Mouse (Mus musculus) limb, embryonic 15.5 days (tissue): ENCODE results near the gene Vwa8. TPM values are rescaled to one million over a fixed set of nuclear protein-coding genes. Genes with fewer than 3 reads are reported as not detected.
"Not testable (repeated sequence)": the region's sequence is repeated elsewhere in the genome, so short reads cannot be mapped to it uniquely, and the experiment has no call there.

Source experiments
- ATAC-seq: fragments of 200-750 bp; cut with Nextera tagmentation; 2 replicates; pipeline ENCODE4 v1.8.0; 2017; ENCODE audit warnings: low read depth, moderate TSS enrichment; ENCODE audit not compliant: insufficient number of reproducible peaks, low FRiP score, low TSS enrichment
- H3K27ac ChIP-seq: fragments of 300-500 bp; sonication (generic); 2 replicates; pipeline ENCODE4 v1.5.1; 2015; ENCODE audit warnings: moderate library complexity, mild to moderate bottlenecking, inconsistent platforms
- H3K27me3 ChIP-seq: fragments of 300-500 bp; sonication (generic); 2 replicates; pipeline ENCODE4 v1.6.1; 2015; ENCODE audit warnings: inconsistent platforms
- H3K36me3 ChIP-seq: fragments of 300-500 bp; sonication (generic); 2 replicates; pipeline ENCODE4 v1.6.1; 2015; ENCODE audit warnings: inconsistent platforms
- H3K4me1 ChIP-seq: fragments of 300-500 bp; sonication (generic); 2 replicates; pipeline ENCODE4 v1.6.1; 2015; ENCODE audit warnings: inconsistent platforms
- H3K4me2 ChIP-seq: fragments of 300-500 bp; sonication (generic); 2 replicates; pipeline ENCODE4 v1.6.1; 2015; ENCODE audit warnings: mild to moderate bottlenecking, inconsistent platforms
- H3K4me3 ChIP-seq: fragments of 300-500 bp; sonication (generic); 2 replicates; pipeline ENCODE4 v1.5.1; 2015; ENCODE audit warnings: mild to moderate bottlenecking, inconsistent platforms
- H3K9ac ChIP-seq: fragments of 300-500 bp; sonication (generic); 2 replicates; pipeline ENCODE4 v1.6.1; 2015; ENCODE audit warnings: inconsistent platforms
- H3K9me3 ChIP-seq: fragments of 300-500 bp; sonication (generic); 2 replicates; pipeline ENCODE4 v1.6.1; 2016; ENCODE audit warnings: inconsistent platforms
- WGBS: fragments of 180-500 bp; shearing (Covaris S2); methylation state at CpG from one replicate; pipeline ENCODE4 v1.1.7; 2015; 5-methylcytosine and 5-hydroxymethylcytosine counted together
- polyA plus RNA-seq: library from polyadenylated mRNA; unstranded; fragments of >200 nt; fragmentation: Nextera tagmentation; extraction: Ambion mirVana; gene quantifications from 2 replicates; pipeline ENCODE4 v1.2.1, GENCODE M21; 2015

Gene Vwa8
- polyA plus RNA-seq, 1 experiment from 2014 or later = 8.9 TPM

DNA sequence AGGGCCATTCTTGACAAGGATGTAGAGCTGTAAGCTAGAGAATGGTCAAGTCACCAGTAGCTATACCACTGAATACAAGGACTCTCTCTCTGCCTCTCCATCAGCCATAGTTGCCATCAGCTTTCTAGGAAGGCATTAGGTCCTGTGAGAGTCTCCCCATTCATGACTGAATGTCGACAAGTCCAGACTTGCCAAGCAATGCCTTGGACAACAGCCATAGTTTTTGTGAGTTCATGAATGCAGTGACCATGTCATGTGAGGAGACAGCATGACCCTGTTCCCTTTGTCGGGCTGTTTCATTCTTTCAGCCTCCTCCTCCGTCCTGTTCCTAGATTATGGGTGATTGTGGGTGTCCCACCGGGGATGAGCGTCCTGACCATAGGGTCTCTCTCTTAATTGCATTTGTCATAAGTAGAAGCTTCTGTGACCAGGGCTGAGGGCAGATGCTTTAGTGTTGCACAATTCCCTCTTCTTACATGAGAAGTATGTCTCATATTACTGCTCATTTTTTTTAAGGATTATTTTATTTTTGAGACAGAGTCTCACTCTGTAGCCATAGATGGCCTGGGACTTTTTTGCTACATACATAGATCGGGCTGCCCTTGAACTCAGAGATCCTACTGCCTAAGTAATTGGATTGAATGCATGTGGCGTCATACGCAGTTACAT, 37.8 kb downstream of the Vwa8 start:
- H3K36me3 ChIP-seq = no peaks in the 10 kb centered on the region
- no peaks in the 10 kb centered on the region for H3K4me1 ChIP-seq
- no peak overlapping the region for H3K27ac ChIP-seq
- no peaks in the 10 kb centered on the region for H3K27me3 ChIP-seq
- no peaks in the 10 kb centered on the region for H3K9me3 ChIP-seq
- 86% methylated on average over 8 of the region's 8 CpGs for WGBS
- no peak overlapping the region for H3K4me3 ChIP-seq
- no peak overlapping the region for H3K4me2 ChIP-seq
- no peak overlapping the region for H3K9ac ChIP-seq
- no peak for ATAC-seq

GRCm38 (mm10) chr14:78887494-78887893, 38.6 kb downstream of the Vwa8 start:
- not testable (repeated sequence) for H3K4me3 ChIP-seq, H3K36me3 ChIP-seq, H3K4me2 ChIP-seq, H3K27ac ChIP-seq, ATAC-seq, H3K4me1 ChIP-seq, H3K9me3 ChIP-seq, H3K9ac ChIP-seq, H3K27me3 ChIP-seq
- 97% methylated on average over 18 of the region's 18 CpGs for WGBS

- H3K4me2 ChIP-seq = no peak overlapping the region
- H3K9me3 ChIP-seq = no peaks in the 10 kb centered on the region
- H3K36me3 ChIP-seq = no peaks in the 10 kb centered on the region
- 85% methylated on average over 1 of the region's 1 CpGs for WGBS
- no peaks in the 10 kb centered on the region for H3K27me3 ChIP-seq
- H3K4me1 ChIP-seq = peaks cover 6% of the 10 kb centered on the region; the same call in 1 of the 2 replicates
- ATAC-seq = no peak
- H3K27ac ChIP-seq = no peak overlapping the region
- no peak overlapping the region for H3K4me3 ChIP-seq
- no peak overlapping the region for H3K9ac ChIP-seq
These were observed 46.6 kb downstream of the Vwa8 start for GRCm38 (mm10) chr14:78895496-78895895.

DNA sequence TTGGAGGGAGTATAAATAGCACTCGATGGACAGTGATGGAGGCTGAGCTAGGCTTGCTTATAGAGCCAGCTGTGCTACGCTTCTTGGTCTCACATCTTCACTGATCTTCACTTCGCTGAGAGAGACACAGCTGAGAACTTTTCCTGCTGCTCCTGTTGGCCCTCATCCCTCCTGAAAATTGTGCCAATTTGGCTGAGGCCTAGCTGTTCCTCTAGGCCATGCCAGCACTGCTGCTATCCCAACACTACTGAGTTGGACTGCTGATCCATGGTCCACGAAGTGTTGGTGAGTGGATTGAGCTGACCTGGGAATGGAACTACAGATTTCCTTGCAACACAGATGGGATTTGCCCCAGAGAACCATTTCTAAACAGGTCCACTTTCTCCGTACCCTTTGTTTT, 47.4 kb downstream of the Vwa8 start:
- H3K36me3 ChIP-seq = no peaks in the 10 kb centered on the region
- H3K9ac ChIP-seq = no peak overlapping the region
- H3K27me3 ChIP-seq = no peaks in the 10 kb centered on the region
- H3K9me3 ChIP-seq = no peaks in the 10 kb centered on the region
- WGBS = 76% methylated on average over 5 of the region's 5 CpGs
- H3K27ac ChIP-seq = 0 out of 2 replicates have a peak overlapping the region, but pooled peaks have one; percentile 11
- no peak overlapping the region for H3K4me3 ChIP-seq
- ATAC-seq = no peak
- H3K4me1 ChIP-seq = peaks cover 12% of the 10 kb centered on the region
- no peak overlapping the region for H3K4me2 ChIP-seq

DNA sequence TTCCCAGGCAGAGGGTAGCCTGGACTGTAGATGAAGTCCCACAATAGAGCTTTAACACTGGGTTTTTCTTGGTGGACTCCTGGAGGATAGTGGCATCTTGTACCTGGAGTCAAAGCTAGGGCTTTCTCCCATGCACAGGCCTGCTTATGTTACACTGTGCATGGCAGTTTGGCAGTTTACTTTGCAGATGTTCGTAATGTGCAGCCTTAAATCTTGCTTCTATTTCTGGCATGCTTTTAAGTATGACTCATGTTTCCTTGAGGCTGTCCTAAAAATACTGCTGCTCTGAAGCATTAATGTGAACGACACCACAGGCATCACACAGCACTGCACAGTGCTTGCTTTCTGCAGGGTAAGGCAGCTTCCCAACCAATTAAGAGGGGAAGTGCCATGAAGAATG, 51.9 kb downstream of the Vwa8 start:
- Histone ChIP-seq H3K9me3 (no peaks in the 10 kb centered on the region), H3K36me3 (no peaks in the 10 kb centered on the region), H3K4me3 (no peak overlapping the region), H3K4me2 (no peak overlapping the region), H3K9ac (no peak overlapping the region), H3K27me3 (no peaks in the 10 kb centered on the region), H3K27ac (peak overlapping the region; percentile 69), H3K4me1 (peaks cover 14% of the 10 kb centered on the region)
- peak; percentile 90 for ATAC-seq
- WGBS = 0% methylated on average over 2 of the region's 2 CpGs

DNA sequence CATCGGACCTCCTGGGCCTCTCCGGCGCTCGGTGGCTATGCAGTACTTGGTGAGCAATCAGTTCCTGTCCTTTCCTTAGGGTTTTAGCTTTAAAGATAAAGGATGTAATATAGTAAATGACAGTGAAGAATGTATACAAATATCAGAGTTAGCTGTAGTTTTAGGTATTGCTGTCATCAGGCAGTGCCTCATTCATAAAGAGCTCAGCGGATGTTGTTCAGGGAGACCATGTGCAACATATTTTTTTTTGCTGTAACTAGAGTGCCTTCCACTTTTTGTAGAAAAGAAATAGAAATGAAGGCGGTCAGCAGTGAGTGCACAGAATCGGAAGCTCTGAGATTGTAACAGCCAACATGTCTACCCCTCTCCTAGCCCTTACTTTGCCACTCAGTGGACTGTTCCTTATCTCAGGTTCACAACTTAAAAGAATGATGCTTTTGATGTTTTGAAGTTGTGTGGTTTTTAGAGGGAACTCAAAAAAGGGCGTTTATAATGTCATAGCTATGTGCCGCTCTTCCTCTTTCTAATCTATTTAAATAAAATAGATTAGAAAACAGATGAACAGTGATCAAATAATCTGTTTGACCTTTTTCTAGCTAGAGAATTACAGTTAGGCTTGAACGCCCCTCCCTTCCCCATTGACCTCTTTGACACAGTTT, 59.5 kb downstream of the Vwa8 start:
- Histone ChIP-seq H3K4me2 (no peak overlapping the region), H3K27ac (no peak overlapping the region), H3K36me3 (no peaks in the 10 kb centered on the region), H3K27me3 (no peaks in the 10 kb centered on the region), H3K4me3 (no peak overlapping the region), H3K9me3 (no peaks in the 10 kb centered on the region), H3K9ac (no peak overlapping the region), H3K4me1 (no peaks in the 10 kb centered on the region)
- ATAC-seq = no peak
- WGBS = 93% methylated on average over 10 of the region's 10 CpGs

DNA sequence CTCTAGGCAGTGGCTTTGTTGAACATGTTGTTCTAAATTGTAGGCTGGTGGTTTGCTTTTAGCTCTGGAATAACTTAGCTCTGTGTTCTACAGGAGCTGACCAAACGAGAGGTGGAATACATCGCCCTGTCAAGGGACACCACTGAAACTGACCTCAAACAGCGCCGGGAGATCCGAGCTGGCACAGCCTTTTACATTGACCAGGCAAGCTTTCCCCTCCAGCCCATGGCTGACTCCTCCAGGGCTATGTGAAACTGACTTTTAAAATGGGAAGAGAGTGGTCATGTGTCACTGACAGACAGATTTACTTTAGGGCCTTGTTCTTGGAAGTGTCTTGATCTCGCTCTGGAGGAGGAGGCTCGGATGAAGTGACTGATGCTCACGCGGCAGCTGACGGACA, 63.2 kb downstream of the Vwa8 start:
- Histone ChIP-seq H3K4me3 (no peak overlapping the region), H3K9ac (no peak overlapping the region), H3K27me3 (no peaks in the 10 kb centered on the region), H3K4me2 (no peak overlapping the region), H3K27ac (no peak overlapping the region), H3K9me3 (no peaks in the 10 kb centered on the region), H3K36me3 (no peaks in the 10 kb centered on the region), H3K4me1 (no peaks in the 10 kb centered on the region)
- ATAC-seq = no peak
- 73% methylated on average over 10 of the region's 10 CpGs for WGBS

DNA sequence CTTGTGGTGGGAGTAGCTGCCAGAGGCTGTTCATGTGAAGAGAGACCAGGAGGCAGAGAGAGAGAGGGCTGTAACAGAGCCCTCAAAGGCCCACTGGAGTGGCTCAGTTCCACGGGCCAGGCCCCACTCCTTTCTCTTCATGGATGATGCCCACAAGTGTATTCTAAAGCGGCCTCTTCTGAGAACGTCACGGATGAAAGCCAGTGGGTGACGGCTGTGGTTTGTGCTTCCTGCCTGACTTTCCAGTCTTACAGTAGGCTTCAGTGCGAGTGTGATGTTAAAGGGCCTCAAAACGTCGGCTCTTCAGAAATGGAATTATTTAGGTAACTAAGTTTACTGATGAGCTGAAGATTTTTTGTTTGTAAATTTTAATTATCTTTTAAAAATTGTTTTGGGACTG, 65.3 kb downstream of the Vwa8 start:
- 85% methylated on average over 8 of the region's 8 CpGs for WGBS
- no peak overlapping the region for H3K4me3 ChIP-seq

DNA sequence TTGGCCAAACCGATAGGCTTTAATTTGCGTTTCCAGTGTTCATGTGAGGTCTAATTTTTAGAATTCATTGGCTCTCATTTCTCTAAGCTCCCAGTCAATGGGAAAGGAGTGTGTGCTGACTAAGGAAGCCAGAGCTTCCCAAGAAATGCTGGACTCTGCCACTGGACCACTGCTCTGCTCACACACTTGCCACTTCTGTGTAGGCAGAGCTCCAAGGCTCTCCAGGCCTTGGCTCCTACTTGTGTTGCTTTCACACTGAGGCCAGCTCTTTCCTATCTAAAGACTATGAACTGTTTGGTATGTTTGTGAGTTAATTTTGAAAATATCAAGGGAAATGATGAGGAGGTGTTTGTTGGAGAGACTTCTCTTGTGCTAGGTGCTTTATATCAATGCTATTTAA, 67.8 kb downstream of the Vwa8 start:
- H3K9ac ChIP-seq = no peak overlapping the region
- H3K9me3 ChIP-seq = no peaks in the 10 kb centered on the region
- no peaks in the 10 kb centered on the region for H3K27me3 ChIP-seq
- no peaks in the 10 kb centered on the region for H3K4me1 ChIP-seq
- no peaks in the 10 kb centered on the region for H3K36me3 ChIP-seq
- ATAC-seq = no peak
- no peak overlapping the region for H3K27ac ChIP-seq
- H3K4me2 ChIP-seq = no peak overlapping the region
- 99% methylated on average over 2 of the region's 2 CpGs for WGBS
- H3K4me3 ChIP-seq = no peak overlapping the region

More for the DNA sequence above, 65.3 kb downstream of the Vwa8 start:
- Histone ChIP-seq H3K4me1 (no peaks in the 10 kb centered on the region), H3K27me3 (no peaks in the 10 kb centered on the region), H3K9ac (no peak overlapping the region), H3K27ac (no peak overlapping the region), H3K36me3 (no peaks in the 10 kb centered on the region), H3K4me2 (no peak overlapping the region), H3K9me3 (no peaks in the 10 kb centered on the region)
- no peak for ATAC-seq

GRCm38 (mm10) chr14:78921219-78921618, 72.4 kb downstream of the Vwa8 start:
- H3K27ac ChIP-seq = no peak overlapping the region
- no peak for ATAC-seq
- H3K9me3 ChIP-seq = no peaks in the 10 kb centered on the region
- 50% methylated on average over 2 of the region's 2 CpGs for WGBS
- no peaks in the 10 kb centered on the region for H3K27me3 ChIP-seq
- H3K9ac ChIP-seq = no peak overlapping the region
- H3K36me3 ChIP-seq = 0 out of 2 replicates have a peak, but pooled peaks cover 3% of the 10 kb centered on the region
- no peak overlapping the region for H3K4me3 ChIP-seq
- H3K4me2 ChIP-seq = no peak overlapping the region
- H3K4me1 ChIP-seq = no peaks in the 10 kb centered on the region

GRCm38 (mm10) chr14:78923631-78924030, 74.8 kb downstream of the Vwa8 start:
- H3K36me3 ChIP-seq = 0 out of 2 replicates have a peak, but pooled peaks cover 3% of the 10 kb centered on the region
- no peak for ATAC-seq
- WGBS = 81% methylated on average over 5 of the region's 5 CpGs

DNA sequence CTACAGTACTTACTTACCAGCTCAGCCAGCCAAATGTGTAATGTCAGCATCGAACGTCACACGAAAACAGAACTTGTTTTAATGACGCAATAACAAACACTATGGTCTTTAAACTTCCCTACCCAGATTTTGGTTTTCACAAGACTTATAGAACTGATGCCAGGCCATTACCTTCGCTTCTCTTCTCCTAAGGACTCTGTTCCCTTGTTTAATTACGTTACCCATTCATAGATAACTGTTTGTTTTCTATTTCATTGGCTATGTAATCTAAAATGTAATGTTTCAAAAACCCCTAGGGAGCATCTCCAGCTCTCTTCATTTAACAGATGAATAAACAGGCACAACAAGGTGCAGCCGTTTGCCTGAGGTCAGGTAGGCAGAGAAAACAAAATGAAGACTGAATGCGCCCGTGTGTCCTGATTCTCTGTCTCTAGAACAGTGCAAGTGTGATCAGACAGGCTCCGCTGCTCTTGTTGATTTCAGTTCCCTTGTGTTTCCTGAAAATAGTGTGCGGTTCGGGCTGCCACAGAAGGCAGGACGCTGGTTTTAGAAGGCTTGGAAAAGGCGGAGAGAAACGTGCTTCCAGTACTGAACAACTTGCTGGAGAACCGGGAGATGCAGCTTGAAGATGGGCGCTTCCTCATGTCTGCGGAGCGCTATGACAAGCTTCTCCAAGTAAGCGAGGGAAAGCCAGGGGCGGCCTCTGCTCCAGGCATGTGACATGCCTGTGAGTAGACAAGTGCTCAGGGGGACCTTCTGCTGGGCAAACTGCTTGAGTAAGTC, 76.1 kb downstream of the Vwa8 start:
- no peak overlapping the region for H3K9ac ChIP-seq
- no peak for ATAC-seq
- H3K4me3 ChIP-seq = no peak overlapping the region
- H3K27ac ChIP-seq = no peak overlapping the region
- 0 out of 2 replicates have a peak, but pooled peaks cover 3% of the 10 kb centered on the region for H3K36me3 ChIP-seq
- no peak overlapping the region for H3K4me2 ChIP-seq
- no peaks in the 10 kb centered on the region for H3K9me3 ChIP-seq
- H3K4me1 ChIP-seq = no peaks in the 10 kb centered on the region
- no peaks in the 10 kb centered on the region for H3K27me3 ChIP-seq
- WGBS = 80% methylated on average over 21 of the region's 21 CpGs

More at GRCm38 (mm10) chr14:78923631-78924030, 74.8 kb downstream of the Vwa8 start:
- Histone ChIP-seq H3K4me1 (no peaks in the 10 kb centered on the region), H3K27me3 (no peaks in the 10 kb centered on the region), H3K9ac (no peak overlapping the region), H3K4me3 (no peak overlapping the region), H3K4me2 (no peak overlapping the region), H3K9me3 (no peaks in the 10 kb centered on the region), H3K27ac (no peak overlapping the region)
